Mouse (Mus musculus) stomach, embryonic 15.5 days (tissue): ENCODE measurements around the gene Cep63. TPM values are rescaled to one million over a fixed set of nuclear protein-coding genes. Genes with fewer than 3 reads are reported as not detected.

Experiments used
- ATAC-seq: fragments of 200-750 bp; cut with Nextera tagmentation; 2 replicates; pipeline ENCODE4 v1.8.0; 2017; ENCODE audit warnings: low read depth, moderate number of reproducible peaks, moderate TSS enrichment; ENCODE audit not compliant: insufficient read depth, low FRiP score
- H3K27ac ChIP-seq: fragments of 300-500 bp; sonication (generic); 2 replicates; pipeline ENCODE4 v1.5.1; 2015; ENCODE audit warnings: mild to moderate bottlenecking, inconsistent platforms
- H3K27me3 ChIP-seq: fragments of 300-500 bp; sonication (generic); replicated peaks from 2 replicates; pipeline ENCODE4 v1.6.1; 2015; ENCODE audit warnings: inconsistent platforms
- H3K36me3 ChIP-seq: fragments of 300-500 bp; sonication (generic); 2 replicates; pipeline ENCODE4 v1.6.1; 2015; ENCODE audit warnings: inconsistent platforms
- H3K4me1 ChIP-seq: fragments of 300-500 bp; sonication (generic); 2 replicates; pipeline ENCODE4 v1.6.1; 2015; ENCODE audit warnings: inconsistent platforms
- H3K4me2 ChIP-seq: fragments of 300-500 bp; sonication (generic); 2 replicates; pipeline ENCODE4 v1.6.1; 2015; ENCODE audit warnings: mild to moderate bottlenecking, inconsistent platforms
- H3K4me3 ChIP-seq: fragments of 300-500 bp; sonication (generic); replicated peaks from 2 replicates; pipeline ENCODE4 v1.5.1; 2015; ENCODE audit warnings: inconsistent platforms
- H3K9ac ChIP-seq: fragments of 300-500 bp; sonication (generic); 2 replicates; pipeline ENCODE4 v1.6.1; 2015; ENCODE audit warnings: inconsistent platforms
- H3K9me3 ChIP-seq: fragments of 300-500 bp; sonication (generic); 2 replicates; pipeline ENCODE4 v1.6.1; 2016; ENCODE audit warnings: inconsistent platforms
- WGBS: fragments of 180-500 bp; shearing (Covaris S2); methylation state at CpG from one replicate; pipeline ENCODE4 v1.1.7; 2015; 5-methylcytosine and 5-hydroxymethylcytosine counted together
- polyA plus RNA-seq: library from polyadenylated mRNA; unstranded; fragments of >200 nt; fragmentation: Nextera tagmentation; extraction: Ambion mirVana; gene quantifications from 2 replicates; pipeline ENCODE4 v1.2.1, GENCODE M21; 2015

Cep63 gene
- polyA plus RNA-seq, 1 experiment from 2014 or later: 41.0 TPM

- H3K4me2 ChIP-seq: peak overlapping the region; percentile 42
- H3K27ac ChIP-seq: peak overlapping the region; percentile 95
- no peak overlapping the region for H3K9ac ChIP-seq
- peaks cover 34% of the 10 kb centered on the region for H3K4me1 ChIP-seq
- WGBS: 6% methylated on average over 10 of the region's 10 CpGs
- H3K4me3 ChIP-seq: no peak overlapping the region; the same call in 1 of the 2 replicates
- ATAC-seq: peak; percentile 77
- no peaks in the 10 kb centered on the region for H3K9me3 ChIP-seq
- no peaks in the 10 kb centered on the region for H3K36me3 ChIP-seq
- no peaks in the 10 kb centered on the region for H3K27me3 ChIP-seq
Observed at GRCm38 (mm10) chr9:102643486-102644101, 17.3 kb upstream of the Cep63 start.

- no peak overlapping the region for H3K9ac ChIP-seq
- H3K4me3 ChIP-seq: no peak overlapping the region
- H3K36me3 ChIP-seq: no peaks in the 10 kb centered on the region
- no peaks in the 10 kb centered on the region for H3K9me3 ChIP-seq
- H3K4me1 ChIP-seq: peaks cover 33% of the 10 kb centered on the region
- peak overlapping the region; percentile 42; the same call in 1 of the 2 replicates for H3K4me2 ChIP-seq
- ATAC-seq: peak; percentile 32; the same call in 1 of the 2 replicates
- H3K27ac ChIP-seq: peak overlapping the region; percentile 95
- WGBS: 27% methylated on average over 8 of the region's 8 CpGs
- H3K27me3 ChIP-seq: no peaks in the 10 kb centered on the region
Observed at GRCm38 (mm10) chr9:102643071-102643485, 16.7 kb upstream of the Cep63 start.

GRCm38 (mm10) chr9:102641531-102641930 is 15.2 kb upstream of the Cep63 start:
- Histone ChIP-seq H3K36me3 (no peaks in the 10 kb centered on the region), H3K9ac (no peak overlapping the region), H3K4me1 (peaks cover 37% of the 10 kb centered on the region), H3K4me2 (no peak overlapping the region), H3K9me3 (no peaks in the 10 kb centered on the region), H3K27me3 (no peaks in the 10 kb centered on the region), H3K27ac (no peak overlapping the region; the same call in 1 of the 2 replicates), H3K4me3 (no peak overlapping the region)
- ATAC-seq: no peak
- 59% methylated on average over 6 of the region's 6 CpGs for WGBS

- whole genome bisulfite sequencing: 63% methylated on average over 8 of the region's 8 CpGs
- peak overlapping the region; percentile 68; the same call in 1 of the 2 replicates for H3K27ac ChIP-seq
- H3K36me3 ChIP-seq: no peaks in the 10 kb centered on the region
- no peak overlapping the region for H3K9ac ChIP-seq
- no peak for ATAC-seq
- no peaks in the 10 kb centered on the region for H3K27me3 ChIP-seq
- no peak overlapping the region for H3K4me3 ChIP-seq
- no peaks in the 10 kb centered on the region for H3K9me3 ChIP-seq
- no peak overlapping the region for H3K4me2 ChIP-seq
- H3K4me1 ChIP-seq: peaks cover 34% of the 10 kb centered on the region
Observed at GRCm38 (mm10) chr9:102639510-102639909, 13.2 kb upstream of the Cep63 start.

GRCm38 (mm10) chr9:102638963-102639362 is 12.6 kb upstream of the Cep63 start:
- 37% methylated on average over 7 of the region's 7 CpGs for WGBS
- Histone ChIP-seq H3K27ac (peak overlapping the region; percentile 68), H3K36me3 (no peaks in the 10 kb centered on the region), H3K4me2 (no peak overlapping the region), H3K4me1 (peaks cover 28% of the 10 kb centered on the region), H3K9me3 (no peaks in the 10 kb centered on the region), H3K27me3 (no peaks in the 10 kb centered on the region), H3K9ac (no peak overlapping the region), H3K4me3 (no peak overlapping the region)
- no peak for ATAC-seq

- no peak for ATAC-seq
- Histone ChIP-seq H3K4me1 (peaks cover 24% of the 10 kb centered on the region), H3K4me3 (no peak overlapping the region), H3K4me2 (no peak overlapping the region), H3K36me3 (no peaks in the 10 kb centered on the region), H3K9me3 (no peaks in the 10 kb centered on the region), H3K9ac (no peak overlapping the region), H3K27me3 (no peaks in the 10 kb centered on the region), H3K27ac (no peak overlapping the region)
- 33% methylated on average over 4 of the region's 4 CpGs for WGBS
Observed at GRCm38 (mm10) chr9:102637115-102637514, 10.8 kb upstream of the Cep63 start.

GRCm38 (mm10) chr9:102636553-102636952 is 10.2 kb upstream of the Cep63 start:
- no peaks in the 10 kb centered on the region for H3K9me3 ChIP-seq
- no peak overlapping the region for H3K4me2 ChIP-seq
- no peak overlapping the region for H3K27ac ChIP-seq
- H3K36me3 ChIP-seq: no peaks in the 10 kb centered on the region
- no peak for ATAC-seq
- no peak overlapping the region for H3K4me3 ChIP-seq
- H3K4me1 ChIP-seq: peaks cover 24% of the 10 kb centered on the region
- no peak overlapping the region for H3K9ac ChIP-seq
- H3K27me3 ChIP-seq: no peaks in the 10 kb centered on the region
- 3% methylated on average over 4 of the region's 4 CpGs for WGBS

- Histone ChIP-seq H3K4me2 (no peak overlapping the region), H3K4me1 (peaks cover 20% of the 10 kb centered on the region), H3K9me3 (no peaks in the 10 kb centered on the region), H3K36me3 (no peaks in the 10 kb centered on the region), H3K9ac (no peak overlapping the region), H3K27ac (no peak overlapping the region), H3K4me3 (no peak overlapping the region), H3K27me3 (no peaks in the 10 kb centered on the region)
- no peak for ATAC-seq
- 61% methylated on average over 8 of the region's 8 CpGs for WGBS
Observed at GRCm38 (mm10) chr9:102634453-102634852, 8.1 kb upstream of the Cep63 start.

GRCm38 (mm10) chr9:102632923-102633537 is 6.7 kb upstream of the Cep63 start:
- Histone ChIP-seq H3K4me2 (no peak overlapping the region), H3K4me1 (peaks cover 13% of the 10 kb centered on the region; the same call in 1 of the 2 replicates), H3K27ac (no peak overlapping the region), H3K9me3 (no peaks in the 10 kb centered on the region), H3K4me3 (no peak overlapping the region), H3K9ac (no peak overlapping the region), H3K36me3 (no peaks in the 10 kb centered on the region), H3K27me3 (no peaks in the 10 kb centered on the region)
- ATAC-seq: no peak
- WGBS: 62% methylated on average over 1 of the region's 1 CpGs

- H3K9me3 ChIP-seq: no peaks in the 10 kb centered on the region
- no peak overlapping the region for H3K4me2 ChIP-seq
- H3K27ac ChIP-seq: 0 out of 2 replicates have a peak overlapping the region, but pooled peaks have one; percentile 10
- no peaks in the 10 kb centered on the region for H3K36me3 ChIP-seq
- no peaks in the 10 kb centered on the region for H3K27me3 ChIP-seq
- no peak overlapping the region for H3K9ac ChIP-seq
- no peak for ATAC-seq
- peaks cover 18% of the 10 kb centered on the region for H3K4me1 ChIP-seq
- WGBS: 66% methylated on average over 4 of the region's 4 CpGs
- no peak overlapping the region for H3K4me3 ChIP-seq
Observed at GRCm38 (mm10) chr9:102632173-102632572, 5.8 kb upstream of the Cep63 start.

GRCm38 (mm10) chr9:102631589-102632147 is 5.3 kb upstream of the Cep63 start:
- no peak for ATAC-seq
- Histone ChIP-seq H3K27me3 (no peaks in the 10 kb centered on the region), H3K4me2 (no peak overlapping the region), H3K27ac (0 out of 2 replicates have a peak overlapping the region, but pooled peaks have one; percentile 10), H3K4me1 (peaks cover 14% of the 10 kb centered on the region), H3K36me3 (no peaks in the 10 kb centered on the region), H3K9me3 (no peaks in the 10 kb centered on the region), H3K4me3 (no peak overlapping the region), H3K9ac (no peak overlapping the region)
- 63% methylated on average over 2 of the region's 2 CpGs for WGBS

- Histone ChIP-seq H3K4me1 (peaks cover 20% of the 10 kb centered on the region), H3K27me3 (no peaks in the 10 kb centered on the region), H3K9me3 (no peaks in the 10 kb centered on the region), H3K36me3 (no peaks in the 10 kb centered on the region), H3K27ac (no peak overlapping the region), H3K4me3 (no peak overlapping the region), H3K9ac (no peak overlapping the region), H3K4me2 (no peak overlapping the region)
- no peak for ATAC-seq
- 55% methylated on average over 7 of the region's 7 CpGs for WGBS
Observed at GRCm38 (mm10) chr9:102629052-102629451, 2.7 kb upstream of the Cep63 start.
